Mouse (Mus musculus): ENCODE results near the gene Gm21870. TPM values are rescaled to one million over a fixed set of nuclear protein-coding genes. Genes with fewer than 3 reads are reported as not detected.

Gene Gm21870
- polyA plus RNA-seq (2017; shearing (Covaris generic)), result not detected

DNA sequence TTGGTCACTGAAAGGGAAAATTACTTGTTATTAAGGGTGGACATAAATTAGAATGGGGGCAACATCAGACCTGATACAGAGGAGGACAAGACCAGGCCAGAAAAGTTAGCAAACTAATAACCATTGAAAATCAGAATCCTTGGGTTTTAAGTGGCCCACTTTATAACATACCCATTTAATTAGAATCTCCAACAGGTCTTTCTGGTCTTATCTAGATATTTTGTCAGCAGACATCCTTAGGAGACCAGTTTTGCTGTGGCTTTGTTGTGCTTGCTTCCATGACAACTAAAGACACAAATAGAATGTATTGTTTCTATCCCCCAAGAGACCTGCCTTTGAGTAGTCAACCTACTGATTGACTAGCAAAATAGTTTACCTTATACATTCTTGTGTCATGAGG lies at the start of gene Gm21870:
TSS of gene Gm21870 (minus strand) at position 101 of the 400 bp plus-strand sequence.

DNA sequence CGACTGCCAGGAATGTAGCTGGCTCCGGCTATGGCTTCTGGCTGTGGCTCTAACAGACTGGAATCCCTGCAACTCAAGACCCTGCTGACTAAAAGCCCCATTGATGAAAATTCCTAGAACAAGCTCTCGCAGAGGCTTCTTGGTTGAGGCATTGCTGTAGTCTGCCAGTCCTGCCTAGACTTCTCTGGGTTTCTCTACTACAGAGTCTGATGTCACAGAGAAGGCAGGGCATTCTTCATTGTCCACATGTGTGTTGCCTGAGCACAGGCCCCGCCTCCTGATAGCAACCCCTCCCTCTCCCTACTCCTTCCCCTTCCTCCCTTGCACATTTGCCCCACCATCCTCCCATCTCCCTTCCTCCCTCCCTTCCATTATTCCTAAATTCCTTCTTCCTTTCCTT lies 30.2 kb downstream of the Gm21870 start, which contains the start of gene Btbd35f6:
TSS of gene Btbd35f6 (minus strand) at position 101 of the 400 bp plus-strand sequence.

Other genes with a start within 250 kb of the Gm21870 start
- gene Btbd35f6, start 30.3 kb downstream of the Gm21870 start, polyA plus RNA-seq (2017; shearing (Covaris generic)), result not detected
- gene Btbd35f9, start 174.7 kb upstream of the Gm21870 start, polyA plus RNA-seq (2017; shearing (Covaris generic)), result not detected